Mouse (Mus musculus) frontal cortex, postnatal 36 days (tissue): ENCODE measurements around the gene Fam221a.

Experiments used
- DNase-seq, 2 experiments: peaks; one replicate each; pipeline ENCODE4 v3.0.0; 2022; ENCODE audit warnings: low spot score in 2 of 2

The Fam221a gene

DNA sequence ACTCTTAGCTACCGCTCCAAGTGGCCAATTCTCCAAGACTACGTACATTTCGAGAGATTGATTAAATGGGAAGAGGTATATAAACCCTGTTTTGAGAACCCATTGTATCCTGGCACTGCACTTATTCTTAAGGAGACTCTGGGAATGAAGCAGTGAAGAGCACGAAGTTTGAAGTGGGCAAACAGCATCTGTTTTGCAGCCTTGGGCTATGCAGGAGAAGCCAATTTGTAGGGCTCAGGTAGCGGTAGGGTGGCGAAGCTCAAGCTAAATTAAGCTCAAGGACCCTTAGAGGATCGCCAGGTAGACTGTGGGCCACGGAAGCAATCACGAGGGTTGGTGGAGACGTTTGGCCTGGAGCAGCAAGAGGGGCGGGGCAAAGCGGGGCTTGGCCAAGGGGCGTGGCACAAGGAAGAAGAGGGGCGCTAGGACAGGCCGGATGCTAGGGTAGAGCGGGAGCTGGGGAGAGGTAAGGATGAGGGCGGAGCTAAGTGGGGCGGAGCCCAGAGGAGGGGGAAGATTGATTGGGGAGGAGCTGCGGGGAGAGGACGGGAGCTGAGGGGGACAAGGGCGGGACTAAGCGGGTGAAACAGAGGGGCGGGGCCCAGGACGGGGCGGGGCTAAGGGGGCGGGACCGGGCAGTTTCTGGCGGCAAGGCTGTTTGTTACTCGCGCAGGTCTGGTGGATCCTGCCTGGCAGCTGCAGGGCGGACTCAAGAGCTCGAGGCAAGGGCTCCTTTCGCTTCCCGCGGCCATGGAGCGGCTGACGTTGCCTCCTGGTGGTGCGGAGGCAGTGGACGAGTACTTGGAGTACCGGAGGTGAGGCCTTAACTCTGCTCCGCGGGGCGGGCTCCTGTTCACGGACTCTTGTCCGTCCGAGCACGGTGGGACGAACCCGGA is at the start of gene Fam221a:
TSS of gene Fam221a (plus strand) at position 581 of the 896 bp plus-strand sequence.
- DNase-seq = peak; percentile 49 to 54

GRCm38 (mm10) chr6:49318966-49319594 is 48.5 kb upstream of the Fam221a start, which contains the start of gene Ccdc126:
Gene Ccdc126 (plus strand): TSS chr6:49319274.
- DNase-seq = peak; percentile 98 to 99

GRCm38 (mm10) chr6:49319595-49320315 is 47.8 kb upstream of the Fam221a start:
- no peak for DNase-seq

DNA sequence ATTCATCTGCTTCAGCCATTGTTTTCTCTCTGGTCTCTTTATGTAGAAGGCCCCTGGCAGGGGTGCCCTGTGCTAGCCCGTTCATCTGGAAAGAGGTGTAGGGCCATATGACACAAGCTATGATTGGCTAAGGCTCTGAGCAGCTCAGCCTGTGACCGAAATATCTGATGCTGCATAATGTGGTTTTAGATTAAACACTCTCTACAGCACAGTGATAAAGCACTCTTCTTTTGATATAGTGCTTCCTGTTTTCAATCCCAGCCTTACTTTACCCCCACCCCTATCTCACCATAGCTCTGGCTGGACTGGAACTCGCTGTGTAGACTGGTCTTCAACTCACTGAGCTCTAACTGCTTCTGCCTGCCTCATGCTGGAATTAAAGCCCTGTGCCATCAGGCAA is 46.2 kb upstream of the Fam221a start:
- DNase-seq = no peak

GRCm38 (mm10) chr6:49322056-49322455 is 45.5 kb upstream of the Fam221a start:
- DNase-seq = peak in 1 of 2 experiments; percentile 18

GRCm38 (mm10) chr6:49322986-49323385 is 44.6 kb upstream of the Fam221a start:
- no peak for DNase-seq

DNA sequence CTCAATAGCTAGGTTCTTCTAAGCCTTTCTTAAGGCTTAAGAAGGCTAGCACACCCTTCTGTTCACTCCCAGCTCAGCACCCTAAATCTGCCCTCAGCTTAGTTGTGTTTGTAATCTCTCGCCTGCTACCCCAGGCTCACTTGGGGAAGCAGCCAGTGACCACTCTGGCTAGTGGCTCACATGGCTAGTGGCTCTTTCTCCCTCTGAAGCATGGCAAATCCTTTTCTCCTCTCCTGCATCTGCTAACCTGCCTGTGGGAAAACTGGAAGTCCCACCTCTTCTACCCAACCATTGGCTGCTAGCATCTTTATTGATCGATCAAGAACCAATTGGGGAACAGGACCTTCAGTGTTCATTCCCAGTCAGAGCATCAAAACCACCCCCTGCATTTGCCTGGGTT is 43.0 kb upstream of the Fam221a start:
- DNase-seq = no peak

- no peak for DNase-seq
Observed at GRCm38 (mm10) chr6:49325294-49325693, 42.2 kb upstream of the Fam221a start.

GRCm38 (mm10) chr6:49326846-49327245 is 40.7 kb upstream of the Fam221a start:
- no peak for DNase-seq

GRCm38 (mm10) chr6:49331369-49332059 is 36.0 kb upstream of the Fam221a start:
- DNase-seq = no peak

GRCm38 (mm10) chr6:49332060-49332370 is 35.5 kb upstream of the Fam221a start:
- no peak for DNase-seq

- no peak for DNase-seq
Observed at GRCm38 (mm10) chr6:49338566-49338965, 29.0 kb upstream of the Fam221a start.

DNA sequence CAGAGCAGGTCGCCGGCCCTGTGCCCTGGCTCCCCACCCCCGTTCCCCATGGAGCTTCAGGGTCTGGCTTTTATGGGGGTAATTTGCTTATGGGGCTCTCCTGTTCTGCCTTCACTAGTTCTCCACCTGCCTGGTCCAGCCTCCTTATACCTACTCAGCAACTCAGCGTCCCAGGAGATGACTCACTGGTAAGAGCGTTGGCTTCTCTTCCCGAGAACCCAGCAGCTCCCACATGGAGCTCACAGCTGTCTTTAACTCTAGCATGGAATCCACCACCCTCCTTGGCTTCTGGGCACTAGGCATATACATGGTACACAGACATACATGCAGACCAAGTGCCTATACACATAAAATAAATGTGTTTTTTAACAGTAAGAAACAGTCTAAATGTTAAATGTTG is 28.4 kb upstream of the Fam221a start:
- DNase-seq = peak in 1 of 2 experiments; percentile 26

DNA sequence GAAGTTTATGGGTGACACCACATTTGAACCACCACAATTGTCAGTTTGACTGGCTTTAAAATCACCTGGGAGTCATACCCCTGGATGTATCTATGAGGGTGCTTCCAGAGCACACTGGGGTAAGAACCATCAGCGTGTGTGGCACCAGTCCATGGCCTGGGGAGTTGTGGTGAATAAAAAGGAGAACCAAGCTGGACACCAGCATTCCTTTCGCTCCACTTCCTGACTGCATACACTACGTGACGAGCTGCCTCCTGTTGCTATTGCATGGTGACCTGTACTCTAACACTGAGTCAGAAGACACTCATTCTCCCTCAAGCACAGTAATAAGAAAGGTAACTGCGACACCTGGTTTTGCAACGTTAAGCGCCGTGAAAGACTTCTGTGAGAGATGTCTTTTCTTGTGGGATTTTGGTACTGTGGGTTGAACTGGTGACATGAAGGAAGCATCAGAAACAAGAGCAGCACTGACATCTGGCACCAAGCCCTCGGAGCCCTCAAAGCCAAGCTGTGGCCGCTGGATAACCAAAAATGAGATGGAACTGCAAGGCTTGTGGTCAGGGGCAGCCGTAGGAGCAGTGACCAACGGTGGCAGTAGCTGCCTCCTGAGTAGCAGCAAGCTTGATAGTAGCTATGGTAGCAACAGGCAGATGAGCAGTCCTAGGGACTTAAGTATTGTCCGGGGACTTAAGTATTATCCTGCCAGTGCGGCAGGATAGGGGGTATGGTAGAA is 23.6 kb upstream of the Fam221a start:
- no peak for DNase-seq

DNA sequence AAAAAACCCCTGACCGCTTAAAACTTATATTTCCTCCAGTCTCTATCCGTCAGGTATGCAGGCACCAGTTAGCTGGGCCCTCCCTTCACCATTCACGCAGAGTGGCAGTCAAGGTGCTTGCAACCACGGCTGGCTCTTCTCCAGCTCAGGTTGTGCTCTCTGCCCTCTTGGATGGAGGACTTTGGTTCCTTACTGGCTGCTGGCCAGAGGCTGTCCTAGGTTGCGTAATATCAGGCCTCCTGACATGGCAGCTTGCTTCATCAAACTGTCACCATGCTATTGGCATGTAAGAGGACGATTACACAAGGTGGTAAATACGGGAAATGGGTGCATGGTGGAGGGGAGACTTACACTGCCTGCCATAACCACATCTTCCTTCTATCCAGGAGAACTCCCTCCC is 17.7 kb upstream of the Fam221a start:
- DNase-seq = no peak

DNA sequence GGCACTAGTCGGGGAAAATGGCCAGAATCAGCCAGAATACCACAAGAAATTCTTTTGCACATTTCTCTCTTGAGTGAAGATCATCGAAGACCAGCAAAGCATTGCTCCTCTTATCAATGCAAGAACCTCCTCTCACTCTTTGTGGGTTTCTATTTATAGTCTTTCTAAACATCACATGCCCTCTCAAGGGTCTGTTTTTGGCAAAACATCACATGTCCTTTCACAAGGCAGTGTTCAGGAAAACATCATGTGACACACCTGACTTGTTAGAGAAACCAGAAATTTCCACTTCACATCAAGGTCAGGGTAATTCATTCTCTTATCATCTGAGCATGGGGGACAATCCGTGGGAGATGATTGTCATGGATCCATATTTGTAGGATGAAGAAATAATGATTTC is 12.9 kb upstream of the Fam221a start:
- DNase-seq = no peak

- no peak for DNase-seq
Observed at GRCm38 (mm10) chr6:49355171-49355570, 12.4 kb upstream of the Fam221a start.

- no peak for DNase-seq
Observed at GRCm38 (mm10) chr6:49360420-49360819, 7.1 kb upstream of the Fam221a start.

GRCm38 (mm10) chr6:49368212-49368611 is 673 bp downstream of the Fam221a start:
- DNase-seq = no peak

DNA sequence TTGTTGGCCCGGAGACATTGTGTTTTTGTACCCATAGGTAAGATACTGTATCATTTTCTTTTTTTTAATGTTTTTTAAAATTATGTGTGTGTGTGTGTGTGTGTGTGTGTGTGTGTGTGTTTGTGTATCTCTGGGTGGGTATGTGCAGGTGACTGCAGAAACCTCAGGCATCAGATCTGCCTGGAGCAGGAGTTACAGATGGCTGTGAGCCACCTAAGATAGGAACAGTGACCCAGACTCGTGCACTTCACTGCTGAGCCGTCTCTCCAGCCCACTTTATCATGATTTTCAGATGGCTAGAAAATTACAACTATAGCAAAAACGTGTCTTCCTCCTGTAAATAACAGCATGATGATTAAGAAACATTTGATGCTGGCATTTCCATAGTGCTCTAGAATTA is 5.2 kb downstream of the Fam221a start:
- no peak for DNase-seq

- no peak for DNase-seq
Observed at GRCm38 (mm10) chr6:49373943-49374342, 6.4 kb downstream of the Fam221a start.
